Mouse (Mus musculus): Measurements from ENCODE around the gene Tpd52l2. TPM values are rescaled to one million over a fixed set of nuclear protein-coding genes. Genes with fewer than 3 reads are reported as not detected.

Tpd52l2 gene
- polyA plus RNA-seq, 1 experiment, result 79.2 TPM

GRCm38 (mm10) chr2:181463008-181463738, 33.8 kb upstream of the Tpd52l2 start:
- H3K79me3 ChIP-seq (ENCODE audit: low read depth), result no peaks in the 10 kb centered on the region
- peaks cover 61% of the 10 kb centered on the region for H3K27me3 ChIP-seq (ENCODE audit: control insufficient read depth, insufficient read depth, insufficient read length)
- TF ChIP-seq USF1 (IDR thresholded peaks at IDR 0.05; ENCODE audit: low read depth) (no peak), MAX (IDR thresholded peaks at IDR 0.05) (no peak), MYOG (IDR thresholded peaks at IDR 0.05; ENCODE audit: control insufficient read depth, extremely low read depth, insufficient read length) (no peak)
- H3K79me2 ChIP-seq (ENCODE audit: control insufficient read depth, insufficient read depth), result no peaks in the 10 kb centered on the region
- H3K4me3 ChIP-seq (ENCODE audit: insufficient read depth, poor library complexity, severe bottlenecking), result no peak overlapping the region
- H3ac ChIP-seq (ENCODE audit: control insufficient read depth, insufficient read length, low read depth), result no peak overlapping the region
- H3K36me3 ChIP-seq (ENCODE audit: control insufficient read depth, insufficient read depth), result no peaks in the 10 kb centered on the region

GRCm38 (mm10) chr2:181465423-181465822, 31.5 kb upstream of the Tpd52l2 start:
- Histone ChIP-seq H3K27me3 (ENCODE audit: control insufficient read depth, insufficient read depth, insufficient read length) (peaks cover 43% of the 10 kb centered on the region), H3K79me2 (ENCODE audit: control insufficient read depth, insufficient read depth) (no peaks in the 10 kb centered on the region), H3K79me3 (ENCODE audit: low read depth) (no peaks in the 10 kb centered on the region), H3K36me3 (ENCODE audit: control insufficient read depth, insufficient read depth) (no peaks in the 10 kb centered on the region), H3K4me3 (ENCODE audit: insufficient read depth, poor library complexity, severe bottlenecking) (no peak overlapping the region), H3ac (ENCODE audit: control insufficient read depth, insufficient read length, low read depth) (no peak overlapping the region)
- TF ChIP-seq USF1 (IDR thresholded peaks at IDR 0.05; ENCODE audit: low read depth) (no peak), CEBPB (IDR thresholded peaks at IDR 0.05; ENCODE audit: low read depth) (no peak), MAX (IDR thresholded peaks at IDR 0.05) (no peak), CTCF (IDR thresholded peaks at IDR 0.05; ENCODE audit: control insufficient read depth, insufficient read depth, insufficient read length) (no peak), MYOG (IDR thresholded peaks at IDR 0.05; ENCODE audit: control insufficient read depth, extremely low read depth, insufficient read length) (no peak), MYOD1 (IDR thresholded peaks at IDR 0.05; ENCODE audit: control insufficient read depth, insufficient read length, low read depth) (no peak), FOSL1 (IDR thresholded peaks at IDR 0.05; ENCODE audit: insufficient read depth, low read length, poor library complexity, severe bottlenecking) (no peak)

- no peaks in the 10 kb centered on the region for H3K79me3 ChIP-seq (ENCODE audit: low read depth)
- no peaks in the 10 kb centered on the region for H3K36me3 ChIP-seq (ENCODE audit: control insufficient read depth, insufficient read depth)
- H3ac ChIP-seq (ENCODE audit: control insufficient read depth, insufficient read length, low read depth), result no peak overlapping the region
- no peak for TF ChIP-seq MAX (IDR thresholded peaks at IDR 0.05)
- no peak for TF ChIP-seq MYOG (IDR thresholded peaks at IDR 0.05; ENCODE audit: control insufficient read depth, extremely low read depth, insufficient read length)
- no peak for TF ChIP-seq CTCF (IDR thresholded peaks at IDR 0.05; ENCODE audit: control insufficient read depth, insufficient read depth, insufficient read length)
- TF ChIP-seq CEBPB (IDR thresholded peaks at IDR 0.05; ENCODE audit: low read depth), result no peak
- TF ChIP-seq MYOD1 (IDR thresholded peaks at IDR 0.05; ENCODE audit: control insufficient read depth, insufficient read length, low read depth), result no peak
- H3K4me3 ChIP-seq (ENCODE audit: insufficient read depth, poor library complexity, severe bottlenecking), result no peak overlapping the region
- no peaks in the 10 kb centered on the region for H3K79me2 ChIP-seq (ENCODE audit: control insufficient read depth, insufficient read depth)
- peaks cover 14% of the 10 kb centered on the region for H3K27me3 ChIP-seq (ENCODE audit: control insufficient read depth, insufficient read depth, insufficient read length)
Measured at GRCm38 (mm10) chr2:181470285-181470684, 26.7 kb upstream of the Tpd52l2 start.

GRCm38 (mm10) chr2:181471246-181471645, 25.7 kb upstream of the Tpd52l2 start:
- Histone ChIP-seq H3K36me3 (ENCODE audit: control insufficient read depth, insufficient read depth) (no peaks in the 10 kb centered on the region), H3ac (ENCODE audit: control insufficient read depth, insufficient read length, low read depth) (no peak overlapping the region), H3K4me3 (ENCODE audit: insufficient read depth, poor library complexity, severe bottlenecking) (no peak overlapping the region), H3K79me2 (ENCODE audit: control insufficient read depth, insufficient read depth) (no peaks in the 10 kb centered on the region), H3K79me3 (ENCODE audit: low read depth) (no peaks in the 10 kb centered on the region), H3K27me3 (ENCODE audit: control insufficient read depth, insufficient read depth, insufficient read length) (peaks cover 7% of the 10 kb centered on the region)
- no peak for TF ChIP-seq MYOG (IDR thresholded peaks at IDR 0.05; ENCODE audit: control insufficient read depth, extremely low read depth, insufficient read length)
- no peak for TF ChIP-seq USF1 (IDR thresholded peaks at IDR 0.05; ENCODE audit: low read depth)
- no peak for TF ChIP-seq MYOD1 (IDR thresholded peaks at IDR 0.05; ENCODE audit: control insufficient read depth, insufficient read length, low read depth)
- no peak for TF ChIP-seq CTCF (IDR thresholded peaks at IDR 0.05; ENCODE audit: control insufficient read depth, insufficient read depth, insufficient read length)
- no peak for TF ChIP-seq CEBPB (IDR thresholded peaks at IDR 0.05; ENCODE audit: low read depth)
- no peak for TF ChIP-seq MAX (IDR thresholded peaks at IDR 0.05)
- TF ChIP-seq FOSL1 (IDR thresholded peaks at IDR 0.05; ENCODE audit: insufficient read depth, low read length, poor library complexity, severe bottlenecking), result no peak

GRCm38 (mm10) chr2:181472256-181472827, 24.6 kb upstream of the Tpd52l2 start:
- no peak for TF ChIP-seq FOSL1 (IDR thresholded peaks at IDR 0.05; ENCODE audit: insufficient read depth, low read length, poor library complexity, severe bottlenecking)
- no peak for TF ChIP-seq USF1 (IDR thresholded peaks at IDR 0.05; ENCODE audit: low read depth)
- TF ChIP-seq MYOG (IDR thresholded peaks at IDR 0.05; ENCODE audit: control insufficient read depth, extremely low read depth, insufficient read length), result no peak
- TF ChIP-seq MYOD1 (IDR thresholded peaks at IDR 0.05; ENCODE audit: control insufficient read depth, insufficient read length, low read depth), result no peak
- no peak for TF ChIP-seq MAX (IDR thresholded peaks at IDR 0.05)
- TF ChIP-seq CEBPB (IDR thresholded peaks at IDR 0.05; ENCODE audit: low read depth), result no peak
- TF ChIP-seq CTCF (IDR thresholded peaks at IDR 0.05; ENCODE audit: control insufficient read depth, insufficient read depth, insufficient read length), result no peak
- H3K4me3 ChIP-seq (ENCODE audit: insufficient read depth, poor library complexity, severe bottlenecking), result no peak overlapping the region

More at GRCm38 (mm10) chr2:181472256-181472827, 24.6 kb upstream of the Tpd52l2 start:
- H3ac ChIP-seq (ENCODE audit: control insufficient read depth, insufficient read length, low read depth), result no peak overlapping the region
- no peaks in the 10 kb centered on the region for H3K79me2 ChIP-seq (ENCODE audit: control insufficient read depth, insufficient read depth)
- no peaks in the 10 kb centered on the region for H3K36me3 ChIP-seq (ENCODE audit: control insufficient read depth, insufficient read depth)
- no peaks in the 10 kb centered on the region for H3K79me3 ChIP-seq (ENCODE audit: low read depth)
- H3K27me3 ChIP-seq (ENCODE audit: control insufficient read depth, insufficient read depth, insufficient read length), result peaks cover 7% of the 10 kb centered on the region
